Mouse (Mus musculus): Measurements from ENCODE around the gene Gsto1.

Gsto1 gene

DNA sequence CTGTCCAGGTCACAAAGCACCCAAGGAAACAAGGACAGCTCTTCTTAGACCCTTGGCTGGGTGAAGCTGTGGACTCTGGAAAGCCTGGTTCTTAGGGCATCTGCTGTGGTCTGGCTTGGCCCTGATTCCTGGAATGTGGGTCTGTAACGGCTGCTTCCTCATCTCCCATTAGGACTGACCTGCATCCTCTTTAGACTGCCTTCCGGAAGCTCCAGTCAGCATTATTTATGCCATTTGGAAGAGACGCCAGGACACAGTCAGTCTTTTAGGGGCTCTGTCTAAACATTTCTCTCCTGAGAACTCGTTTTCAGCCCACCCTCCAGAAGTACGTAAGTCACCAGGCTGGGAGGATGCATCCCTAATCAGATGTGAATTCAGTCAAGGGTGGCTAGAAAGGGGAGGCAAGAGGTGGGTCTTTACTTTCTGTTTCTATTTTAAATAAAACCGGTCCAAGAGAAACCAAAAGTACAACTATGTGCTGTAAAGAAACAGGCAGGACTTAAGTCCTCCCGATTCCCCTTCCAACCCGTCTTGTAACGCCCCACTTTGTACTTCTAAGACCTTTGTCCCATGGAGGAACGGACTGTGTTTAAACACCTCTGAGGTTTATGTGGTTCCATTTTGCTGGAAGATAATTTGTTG is 35.8 kb downstream of the Gsto1 start:
- no peak for DNase-seq (ENCODE audit: low spot score)

DNA sequence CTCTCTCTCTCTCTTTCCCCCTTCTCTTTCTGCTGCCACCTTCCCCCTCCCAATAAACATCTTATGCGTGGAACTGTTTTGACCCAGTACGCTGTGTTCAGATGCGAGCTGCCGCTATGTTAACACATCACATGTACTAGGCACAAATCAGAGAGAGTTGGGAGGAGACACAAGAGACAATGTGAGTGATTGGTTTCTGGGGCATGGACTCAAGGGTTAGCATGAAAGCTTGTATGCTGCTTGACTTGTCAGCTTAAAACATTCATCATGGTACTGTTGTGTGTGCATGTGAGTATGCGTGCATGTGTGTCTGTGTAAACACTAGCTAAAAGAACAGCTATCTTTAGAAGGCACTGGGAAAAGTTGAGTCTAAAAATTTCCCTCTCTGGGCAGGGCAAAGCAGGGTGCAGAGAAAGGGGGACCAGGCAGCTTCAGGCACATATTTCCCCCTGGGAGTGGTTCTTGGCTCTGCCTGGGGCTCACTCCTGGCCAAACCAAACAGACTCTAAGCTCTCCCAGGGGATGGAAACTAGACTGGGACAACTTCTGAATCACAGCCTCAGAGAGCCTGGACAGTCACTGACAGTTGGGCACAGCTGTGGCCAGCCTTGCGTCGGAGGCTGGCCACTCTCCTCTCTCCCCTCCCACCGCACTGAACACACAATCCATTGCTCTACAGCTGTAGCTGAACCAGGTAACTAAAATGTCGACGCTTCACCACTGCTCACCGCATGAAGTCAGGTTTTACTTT is 37.0 kb downstream of the Gsto1 start:
- DNase-seq (ENCODE audit: low spot score), result no peak

DNA sequence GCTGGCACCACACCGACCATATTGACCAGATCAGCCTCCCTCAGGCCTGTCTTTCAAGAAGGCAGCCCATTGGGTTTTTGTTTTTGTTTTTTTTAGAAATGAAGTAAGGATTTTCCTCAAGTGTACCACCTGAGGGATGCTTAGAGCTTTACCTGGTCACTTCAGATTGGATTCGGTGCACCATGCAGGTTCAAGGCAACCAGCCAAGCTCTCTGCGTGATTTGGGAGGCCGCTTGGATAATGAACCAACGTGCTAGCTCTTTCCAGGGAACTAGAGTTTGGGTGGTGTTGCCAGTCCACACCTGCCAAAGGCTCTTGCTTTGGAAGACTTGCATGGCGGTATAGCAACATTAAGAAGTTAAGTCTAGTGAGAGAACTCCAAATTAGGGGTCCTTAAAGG is 38.3 kb downstream of the Gsto1 start:
- DNase-seq (ENCODE audit: low spot score), result no peak

DNA sequence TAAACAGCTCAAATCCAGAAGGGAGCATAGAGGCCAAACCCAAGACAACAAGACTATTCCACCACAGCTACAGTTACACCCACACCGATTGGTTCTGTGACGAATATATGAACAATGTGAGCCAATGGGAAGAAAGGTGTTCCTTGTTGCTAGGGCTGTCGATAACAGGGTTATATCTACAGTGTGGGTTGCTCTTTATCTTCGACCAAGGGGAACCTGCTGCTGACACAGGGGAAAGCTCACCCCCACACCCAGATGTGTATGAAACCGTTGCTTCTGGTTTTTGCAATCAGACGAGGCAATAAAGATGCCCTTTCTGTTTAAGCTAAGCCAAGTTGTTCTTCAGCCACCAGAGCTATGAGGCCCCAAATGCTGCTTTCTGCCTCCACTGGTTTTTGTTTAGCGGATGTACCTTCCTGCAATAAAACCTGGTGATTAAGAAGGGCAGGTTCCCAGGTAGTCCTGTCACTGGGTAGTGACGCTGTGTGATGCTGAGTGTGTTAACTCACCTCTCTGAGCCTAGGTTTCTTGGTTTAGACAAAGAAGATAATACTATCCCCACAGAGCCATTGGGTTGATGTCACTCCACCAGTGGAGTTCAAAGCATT is 43.8 kb downstream of the Gsto1 start:
- DNase-seq (ENCODE audit: low spot score), result no peak

DNA sequence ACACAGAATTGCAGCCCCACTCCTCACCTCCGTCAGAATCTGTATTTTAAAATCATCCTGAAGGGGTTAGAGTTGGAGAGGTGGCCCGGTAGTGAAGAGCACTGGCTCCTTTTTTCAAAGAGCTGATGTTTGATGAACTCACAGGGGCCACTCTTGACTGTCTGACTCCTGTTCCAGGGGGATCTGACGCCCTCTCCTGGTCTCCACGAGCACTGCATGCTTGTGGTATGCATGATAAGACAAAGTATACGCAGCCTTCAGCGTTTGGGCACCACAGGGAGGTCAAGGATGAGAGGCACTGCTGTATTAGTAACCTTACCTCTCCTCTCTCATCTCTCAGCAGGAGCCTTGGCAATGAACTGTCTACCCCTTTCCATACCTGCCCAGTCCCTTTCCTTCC is 45.2 kb downstream of the Gsto1 start:
- no peak for DNase-seq (ENCODE audit: low spot score)

DNA sequence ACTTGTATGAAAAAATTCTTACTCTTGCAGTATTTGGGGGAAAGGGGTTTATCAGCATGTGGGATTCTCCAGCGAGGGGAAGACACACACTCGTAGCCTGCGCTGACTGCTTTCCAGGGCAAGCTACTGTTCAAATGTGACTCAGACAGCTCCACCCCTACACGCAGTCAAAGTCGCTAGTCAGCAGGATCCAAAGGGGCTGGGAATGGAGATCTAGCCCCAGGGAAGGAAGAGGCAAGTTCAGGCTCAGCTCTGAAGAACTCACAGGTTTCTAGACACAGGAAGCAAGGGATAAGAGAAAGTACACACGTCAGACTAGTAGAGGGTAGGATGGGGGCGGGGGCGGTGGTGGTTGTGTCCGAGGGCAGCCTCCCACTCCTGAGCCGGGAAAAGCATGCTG is 45.8 kb downstream of the Gsto1 start:
- DNase-seq (ENCODE audit: low spot score), result no peak

DNA sequence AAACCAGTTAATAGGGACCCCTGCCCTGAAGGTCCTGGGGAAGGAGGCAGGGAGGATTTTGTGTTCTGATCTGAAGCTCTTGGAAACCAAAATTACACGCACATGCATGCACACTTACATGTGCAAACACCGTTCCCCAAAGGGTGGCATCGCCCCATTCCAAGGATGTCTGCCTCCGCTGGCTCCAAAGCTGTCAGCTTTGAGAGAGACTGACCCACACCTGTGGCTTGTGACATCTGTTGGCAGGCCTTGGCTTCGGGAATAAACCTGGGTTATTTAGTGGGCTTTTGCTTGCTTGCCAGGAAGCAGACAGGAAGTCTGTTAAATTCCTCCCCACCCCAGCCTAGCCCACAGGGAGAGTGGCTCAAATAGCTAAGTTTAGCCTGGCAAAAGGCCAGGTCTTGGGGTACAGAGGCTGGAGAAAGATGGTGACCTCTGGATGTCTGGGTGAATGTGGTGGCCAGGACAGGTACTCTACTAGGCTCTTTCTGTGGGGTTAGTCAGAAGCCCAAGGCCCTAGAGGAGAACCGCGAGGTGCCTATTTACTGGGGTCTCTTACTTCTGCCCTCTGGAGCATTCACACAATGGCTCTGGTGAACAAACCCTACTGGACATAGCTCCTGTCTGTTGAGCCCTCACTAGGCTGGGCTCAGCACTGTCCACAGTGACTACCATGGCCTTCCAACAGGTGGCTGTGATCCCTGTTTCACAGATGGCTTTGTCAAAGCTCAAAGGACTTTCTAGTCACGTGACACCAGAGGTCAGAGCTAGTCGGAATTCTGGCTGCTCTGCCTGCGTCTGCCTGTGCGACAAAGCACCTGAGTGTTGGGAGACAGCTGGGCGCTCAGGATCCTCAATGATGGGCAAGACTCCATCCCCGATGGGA is 47.8 kb downstream of the Gsto1 start:
- DNase-seq (ENCODE audit: low spot score), result no peak

DNA sequence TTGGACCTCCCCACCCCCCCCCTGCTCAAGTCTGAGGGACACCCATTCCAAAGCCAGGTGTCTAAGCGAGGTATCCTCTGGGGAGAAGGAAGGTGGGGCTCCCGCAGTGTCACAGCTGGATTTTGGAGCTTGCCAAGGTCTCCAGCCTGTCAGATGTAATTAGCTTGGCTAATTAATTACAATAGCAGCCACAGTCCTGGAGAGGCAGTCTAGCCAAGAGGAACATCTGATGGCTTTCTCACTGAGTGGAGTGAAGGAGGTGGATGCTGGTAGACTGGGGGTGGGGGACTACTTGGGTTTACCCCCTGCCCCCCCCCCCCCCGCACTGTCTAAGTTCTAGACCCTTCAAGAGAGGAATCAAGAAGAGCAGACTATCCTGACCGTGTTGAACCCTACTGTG is 48.9 kb downstream of the Gsto1 start:
- no peak for DNase-seq (ENCODE audit: low spot score)

DNA sequence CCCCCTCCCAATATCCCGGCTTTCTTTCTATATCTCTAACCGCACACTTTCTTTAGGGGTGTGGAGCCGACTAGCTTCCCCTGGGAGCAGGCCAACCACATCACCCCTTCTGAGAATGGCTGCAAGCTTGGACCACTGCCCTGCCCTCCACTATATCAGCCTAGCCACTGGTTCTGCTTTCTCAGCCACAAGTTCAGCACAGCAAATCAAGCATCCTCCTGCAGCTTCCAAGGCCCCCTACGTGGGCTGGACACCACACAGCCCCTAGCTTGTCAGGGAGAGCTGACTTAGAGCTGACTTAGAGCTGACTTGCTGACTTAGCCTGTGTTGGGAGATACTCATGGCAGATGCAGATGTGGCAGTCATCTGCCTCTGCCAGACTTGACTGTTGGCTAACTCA is 50.3 kb downstream of the Gsto1 start:
- no peak for DNase-seq (ENCODE audit: low spot score)

DNA sequence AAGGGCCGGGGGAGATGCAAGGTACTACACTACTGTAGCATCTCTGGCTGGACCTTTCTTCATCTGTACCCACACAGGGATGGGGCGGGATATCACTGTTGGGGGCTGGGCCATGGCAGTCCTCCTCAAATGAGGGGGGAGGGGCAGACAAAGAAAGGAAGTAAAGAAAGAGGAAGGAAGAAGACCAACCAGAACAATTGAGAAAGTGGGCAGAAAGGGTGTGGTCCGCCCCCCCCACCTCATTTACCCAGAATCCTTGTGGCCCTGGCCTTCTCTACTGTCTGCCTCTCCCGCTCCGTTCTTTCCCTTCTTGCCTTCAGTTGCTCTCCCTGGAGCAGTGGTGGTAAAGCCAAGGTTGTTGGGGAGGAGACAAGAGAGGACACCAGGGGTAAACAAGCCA is 50.8 kb downstream of the Gsto1 start:
- DNase-seq (ENCODE audit: low spot score), result no peak

DNA sequence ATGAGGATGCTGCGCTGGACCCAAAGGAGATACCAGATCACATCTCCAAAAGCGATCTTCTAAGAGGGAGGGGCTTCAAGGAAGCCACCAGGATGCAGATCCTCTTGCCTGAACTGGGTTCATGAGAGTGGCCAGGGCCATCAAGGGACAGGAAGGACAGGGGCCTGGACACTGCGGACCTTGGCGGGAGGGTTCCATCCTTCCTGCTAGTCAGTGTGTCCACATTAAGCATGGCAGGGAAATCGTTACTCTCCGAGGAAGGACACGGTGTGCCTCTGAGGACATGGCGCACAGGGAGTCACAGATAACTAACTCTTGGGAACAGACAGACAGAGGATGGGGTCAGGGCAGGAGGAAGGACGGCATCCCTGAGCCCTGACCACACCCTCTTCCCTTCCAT is 52.8 kb downstream of the Gsto1 start:
- no peak for DNase-seq (ENCODE audit: low spot score)

DNA sequence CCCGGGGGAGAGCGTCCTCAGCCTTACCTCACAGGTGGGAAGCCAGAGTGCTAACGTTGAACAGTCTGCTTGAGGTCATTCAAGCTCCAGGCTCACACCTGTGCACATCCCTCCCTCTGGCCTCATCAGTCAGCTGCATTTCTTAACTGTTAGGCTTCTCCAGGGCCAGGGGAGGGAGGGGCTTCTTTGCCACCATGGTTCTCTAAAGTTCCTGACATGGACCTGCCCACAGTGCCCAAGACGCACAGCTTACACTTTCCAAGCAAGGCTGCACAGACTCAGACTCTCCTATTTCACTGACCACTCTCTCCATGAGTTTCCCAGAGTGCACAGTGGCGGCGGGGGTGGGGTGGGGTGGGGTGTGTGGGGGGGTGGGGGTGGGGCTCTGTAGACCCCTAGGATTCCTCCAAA is 54.2 kb downstream of the Gsto1 start:
- no peak for DNase-seq (ENCODE audit: low spot score)

DNA sequence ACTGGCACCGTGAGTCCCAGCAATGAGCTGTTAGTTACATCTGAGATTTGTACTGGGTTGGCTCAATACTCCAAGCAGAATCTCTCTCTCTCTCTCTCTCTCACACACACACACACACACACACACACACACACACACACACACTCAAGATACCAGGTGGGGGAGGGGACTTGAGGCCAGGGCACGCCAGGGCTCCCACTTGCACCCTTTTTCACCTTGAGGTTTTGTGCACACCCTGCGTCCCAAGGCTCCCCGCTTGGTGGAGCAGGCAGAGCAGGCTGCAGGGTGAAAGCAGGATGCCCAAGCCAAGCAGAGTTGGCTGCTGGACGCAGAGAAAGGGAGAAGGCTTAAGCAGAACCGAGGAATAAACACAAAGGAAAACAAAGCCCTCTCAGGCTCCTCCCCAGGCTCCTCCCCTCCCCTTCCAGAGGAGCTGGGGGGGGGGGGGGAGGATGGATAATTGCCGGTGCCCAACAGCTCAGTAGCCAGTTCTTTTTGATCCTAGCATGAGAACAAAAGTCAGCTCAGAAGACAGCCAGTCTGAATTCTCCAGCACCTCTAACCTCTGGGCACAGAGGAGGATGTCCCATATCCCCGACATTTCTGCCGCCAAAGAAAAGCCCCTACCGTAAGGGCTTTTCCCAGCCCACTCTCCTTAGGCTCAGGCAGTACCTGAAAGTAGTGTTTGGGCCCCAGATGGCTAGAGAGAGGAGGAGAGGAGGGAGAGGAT is 54.8 kb downstream of the Gsto1 start:
- DNase-seq (ENCODE audit: low spot score), result peak; percentile 36

DNA sequence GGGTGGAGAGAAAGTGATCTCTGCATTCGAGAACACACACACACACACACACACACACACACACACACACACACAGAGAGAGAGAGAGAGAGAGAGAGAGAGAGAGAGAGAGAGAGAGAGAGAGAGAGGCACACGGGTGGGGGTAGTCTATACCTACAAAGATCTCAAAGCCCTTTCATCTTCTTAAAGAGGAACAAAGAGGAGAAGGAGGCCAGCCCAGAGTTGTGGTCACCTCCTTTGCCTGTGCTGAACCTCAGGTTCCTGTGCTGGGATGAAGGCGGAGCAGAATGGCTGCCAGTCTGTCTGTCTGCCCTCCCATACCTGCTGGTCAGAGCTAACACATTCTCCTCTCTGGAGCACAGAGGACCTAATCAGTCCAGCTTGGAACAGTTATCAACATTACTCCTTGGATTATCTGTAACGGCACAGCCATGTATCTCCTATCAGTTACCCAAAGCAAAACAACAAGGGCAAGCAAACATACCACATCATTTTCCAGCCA is 55.4 kb downstream of the Gsto1 start:
- DNase-seq (ENCODE audit: low spot score), result no peak

DNA sequence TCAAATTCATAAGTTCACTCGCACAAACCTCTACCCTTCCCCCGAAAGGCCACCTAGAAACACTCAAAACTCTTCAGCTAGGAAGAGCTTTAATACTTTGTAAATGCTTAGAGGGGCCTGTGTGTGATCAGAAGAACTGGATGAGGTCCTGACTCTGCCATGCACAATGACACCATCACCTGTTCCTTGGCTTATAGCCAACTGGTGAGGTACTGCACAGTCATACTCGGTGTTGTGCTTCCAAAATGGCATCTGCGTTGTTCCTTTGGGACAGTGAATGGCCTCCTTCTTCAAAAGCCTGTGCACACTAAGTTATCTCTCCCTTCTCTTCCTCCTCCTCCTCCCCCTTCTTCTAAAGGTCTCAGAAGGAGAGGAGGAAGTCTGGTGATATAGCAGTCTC is 56.0 kb downstream of the Gsto1 start:
- DNase-seq (ENCODE audit: low spot score), result no peak

DNA sequence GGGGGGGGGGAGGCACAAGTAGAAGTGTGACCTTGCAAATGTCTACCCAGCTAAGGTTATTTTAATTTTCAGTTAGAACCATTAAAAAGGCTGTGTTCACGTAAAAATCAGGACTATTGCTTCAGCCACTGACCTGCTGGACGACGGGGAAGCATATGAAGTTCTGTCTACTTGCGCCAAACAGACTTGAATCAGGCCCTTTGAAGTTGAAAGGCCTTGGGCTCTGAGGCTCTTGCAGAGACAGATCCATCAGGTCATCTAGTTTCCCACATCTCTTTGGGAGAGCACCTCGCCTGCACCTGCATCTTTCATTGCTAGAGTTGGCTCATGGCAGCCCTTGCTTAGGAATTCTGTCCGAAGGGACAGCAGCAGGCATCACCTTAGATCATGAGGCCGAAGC is 58.6 kb downstream of the Gsto1 start:
- no peak for DNase-seq (ENCODE audit: low spot score)

DNA sequence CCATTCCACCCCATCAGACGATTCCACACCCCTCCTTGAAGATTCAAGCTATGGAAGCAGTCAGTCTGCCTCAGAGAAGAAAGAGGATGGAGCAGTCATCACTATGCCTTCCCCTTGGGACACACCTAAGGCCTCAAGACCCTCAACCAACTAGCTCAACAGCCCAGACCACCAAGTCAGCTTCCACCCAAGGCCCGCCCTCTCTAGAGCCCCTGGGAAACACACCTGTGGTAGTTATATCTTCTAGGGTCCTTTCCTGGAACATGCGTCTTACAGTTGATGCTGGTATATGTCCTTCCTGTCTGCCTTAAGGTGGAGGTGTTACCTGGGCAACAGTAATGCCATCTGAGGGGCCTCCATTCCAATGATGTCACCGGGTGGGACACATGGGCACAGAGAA is 59.4 kb downstream of the Gsto1 start:
- DNase-seq (ENCODE audit: low spot score), result no peak
